Mouse (Mus musculus) bone marrow macrophage, adult 2 months (primary cell): Measurements from ENCODE around the gene Gm21943. TPM values are rescaled to one million over a fixed set of nuclear protein-coding genes. Genes with fewer than 3 reads are reported as not detected.
"Not testable (repeated sequence)": the region's sequence is repeated elsewhere in the genome, so short reads cannot be mapped to it uniquely, and the experiment has no call there.

Experiments
- H3K27ac ChIP-seq: 2 replicates; pipeline ENCODE4 v1.5.1; 2012; ENCODE audit warnings: low read depth, low read length; ENCODE audit not compliant: insufficient read depth
- H3K4me1 ChIP-seq: 2 replicates; pipeline ENCODE4 v1.6.1; 2012; ENCODE audit warnings: low read length; ENCODE audit not compliant: control insufficient read depth, insufficient read depth
- H3K4me3 ChIP-seq: 2 replicates; pipeline ENCODE4 v1.5.1; 2012; ENCODE audit warnings: mild to moderate bottlenecking, low read length, moderate library complexity; ENCODE audit not compliant: insufficient read depth
- polyA plus RNA-seq: library from polyadenylated mRNA; stranded (reverse); fragments of >200 nt; gene quantifications from 2 replicates; pipeline ENCODE4 v1.2.4, GENCODE M21; 2012; ENCODE audit not compliant: missing spikeins, insufficient read depth, insufficient read length

Gm21943 gene
- not detected in 2 replicates for polyA plus RNA-seq

DNA sequence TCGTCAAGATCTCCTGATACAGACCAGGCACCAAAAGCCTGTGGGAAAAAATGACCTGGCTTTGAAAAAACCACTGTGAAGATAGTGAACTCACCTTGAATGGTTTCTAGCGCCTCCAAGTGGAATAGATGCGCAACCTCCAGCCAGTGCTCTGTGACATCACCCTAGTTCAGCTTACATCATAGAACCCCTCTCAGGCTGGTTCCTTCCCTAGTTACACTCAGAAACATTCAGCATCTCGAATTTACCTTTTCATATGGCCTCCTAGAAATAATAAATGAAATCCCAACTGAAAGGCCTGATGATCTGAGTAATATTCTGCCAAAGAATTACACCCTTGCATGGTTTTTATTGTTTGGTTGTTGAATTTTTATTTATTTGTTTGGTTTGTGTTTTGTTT is at the start of gene Gm21943:
TSS of gene Gm21943 (minus strand) at position 101 of the 400 bp plus-strand sequence.
- not testable (repeated sequence) for H3K27ac ChIP-seq, H3K4me3 ChIP-seq, H3K4me1 ChIP-seq

Other genes with a start within 250 kb of the Gm21943 start
- gene Gm28961, start 172.0 kb upstream of the Gm21943 start, polyA plus RNA-seq: not detected in 2 replicates